18 mouse cellular contexts compared by ENCODE assay signal in genomic region chr5:66575148-66575547, GRCm38 (mm10). TPM values are rescaled to one million over a fixed set of nuclear protein-coding genes. Genes with fewer than 3 reads are reported as not detected.
A peak's percentile ranks its signal among the peaks of the same experiment; 100 is the strongest.
DNase-seq lines count a peak whose midpoint lies in the region; ATAC-seq and TF ChIP-seq lines count a peak whose summit lies in the region.
"Had no signal": no experiment of that assay in that cellular context is flagged by ENCODE, and none has a peak within 500 bp of the region (broad histone marks: within the 10 kb centered on the region; RNA-seq: fewer than 3 reads in every experiment).

No protein-coding gene starts in this region.

- no peak for TF ChIP-seq POLR2A in cerebellum, adult 2 months (IDR thresholded peaks at IDR 0.05; ENCODE audit: borderline replicate concordance, insufficient read depth, low read length)

- peaks cover 10% of the 10 kb centered on the region for H3K4me1 ChIP-seq in cerebellum, adult 2 months (ENCODE audit: control insufficient read depth, insufficient read depth, low read length)
- no peaks in the 10 kb centered on the region for H3K4me1 ChIP-seq in intestine, postnatal 0 days (replicated peaks; ENCODE audit: control insufficient read depth, insufficient read depth, low read length)
- peaks cover 3% of the 10 kb centered on the region; the same call in 1 of the 2 replicates for H3K4me1 ChIP-seq in intestine, embryonic 16.5 days (ENCODE audit: control insufficient read depth, insufficient read depth, low read length)
- peaks cover 2% of the 10 kb centered on the region; the same call in 1 of the 2 replicates for H3K4me1 ChIP-seq in stomach, postnatal 0 days (replicated peaks; ENCODE audit: control insufficient read depth, insufficient read depth)
- peaks cover 24% of the 10 kb centered on the region for H3K4me1 ChIP-seq in hindbrain, embryonic 12.5 days

- ATAC-seq in intestine, postnatal 0 days: no peak
- ATAC-seq in intestine, embryonic 16.5 days: no peak
- no peak for ATAC-seq in stomach, postnatal 0 days (ENCODE audit: low FRiP score, low TSS enrichment)
- no peak for ATAC-seq in hindbrain, embryonic 12.5 days (ENCODE audit: low FRiP score)
- ATAC-seq: inflammation-experienced regulatory T-cells, adult 6 months; midbrain, embryonic 13.5 days had no signal

- H3K27ac ChIP-seq in cerebellum, adult 2 months (ENCODE audit: insufficient read depth, low read length): no peak overlapping the region
- H3K27ac ChIP-seq in intestine, postnatal 0 days (ENCODE audit: low read depth, low read length): no peak overlapping the region
- H3K27ac ChIP-seq in intestine, embryonic 16.5 days (ENCODE audit: low read length): no peak overlapping the region
- H3K27ac ChIP-seq in stomach, postnatal 0 days (replicated peaks): no peak overlapping the region
- H3K27ac ChIP-seq in hindbrain, embryonic 12.5 days: no peak overlapping the region
- H3K27ac ChIP-seq: embryonic facial prominence, embryonic 10.5 days; midbrain, embryonic 13.5 days had no signal

- TF ChIP-seq CTCF in cerebellum, adult 2 months (IDR thresholded peaks at IDR 0.05; ENCODE audit: borderline replicate concordance, insufficient read depth, low read depth, low read length): no peak
- TF ChIP-seq CTCF in intestine, postnatal 0 days (IDR thresholded peaks at IDR 0.05; ENCODE audit: low read depth): 0 out of 2 replicates have a peak, but pooled peaks have one; percentile 13
- 0 out of 2 replicates have a peak, but pooled peaks have one; percentile 13 for TF ChIP-seq CTCF in stomach, postnatal 0 days (IDR thresholded peaks at IDR 0.05; ENCODE audit: low read depth)

- WGBS in cerebellum, adult 2 months: 30% methylated on average over 13 of the region's 13 CpGs
- 58% methylated on average over 13 of the region's 13 CpGs for WGBS in intestine, postnatal 0 days
- 68% methylated on average over 13 of the region's 13 CpGs for WGBS in intestine, embryonic 16.5 days
- WGBS in stomach, postnatal 0 days: 56% methylated on average over 13 of the region's 13 CpGs
- WGBS in hindbrain, embryonic 12.5 days: 80% methylated on average over 13 of the region's 13 CpGs

- no peaks in the 10 kb centered on the region for H3K27me3 ChIP-seq in cerebellum, adult 2 months (ENCODE audit: control insufficient read depth, insufficient read depth, low read length)
- H3K27me3 ChIP-seq in intestine, postnatal 0 days (replicated peaks; ENCODE audit: control insufficient read depth, insufficient read depth, low read length): no peaks in the 10 kb centered on the region
- no peaks in the 10 kb centered on the region for H3K27me3 ChIP-seq in intestine, embryonic 16.5 days (replicated peaks; ENCODE audit: control insufficient read depth, insufficient read depth, low read length)
- H3K27me3 ChIP-seq in stomach, postnatal 0 days (ENCODE audit: control insufficient read depth, insufficient read depth, low read length): no peaks in the 10 kb centered on the region
- H3K27me3 ChIP-seq in hindbrain, embryonic 12.5 days: no peaks in the 10 kb centered on the region
- H3K27me3 ChIP-seq: CH12.LX; midbrain, embryonic 13.5 days had no signal

- no peaks in the 10 kb centered on the region for H3K9me3 ChIP-seq in intestine, postnatal 0 days (ENCODE audit: control insufficient read depth)
- no peaks in the 10 kb centered on the region for H3K9me3 ChIP-seq in intestine, embryonic 16.5 days (ENCODE audit: control insufficient read depth, low read length)
- no peaks in the 10 kb centered on the region for H3K9me3 ChIP-seq in stomach, postnatal 0 days (ENCODE audit: control insufficient read depth, low read length)
- no peaks in the 10 kb centered on the region for H3K9me3 ChIP-seq in hindbrain, embryonic 12.5 days (replicated peaks)
- H3K9me3 ChIP-seq: embryonic facial prominence, embryonic 10.5 days; midbrain, embryonic 13.5 days had no signal

- no peaks in the 10 kb centered on the region for H3K36me3 ChIP-seq in intestine, postnatal 0 days (ENCODE audit: control insufficient read depth, insufficient read depth)
- H3K36me3 ChIP-seq in intestine, embryonic 16.5 days (ENCODE audit: control insufficient read depth, insufficient read depth, low read length): no peaks in the 10 kb centered on the region
- H3K36me3 ChIP-seq in stomach, postnatal 0 days (ENCODE audit: control insufficient read depth, insufficient read depth, low read length): no peaks in the 10 kb centered on the region
- H3K36me3 ChIP-seq in hindbrain, embryonic 12.5 days: no peaks in the 10 kb centered on the region
- H3K36me3 ChIP-seq: embryonic facial prominence, embryonic 10.5 days; midbrain, embryonic 13.5 days had no signal

- no peak overlapping the region for H3K4me3 ChIP-seq in cerebellum, adult 2 months (replicated peaks; ENCODE audit: insufficient read depth, low read depth, low read length)
- no peak overlapping the region for H3K4me3 ChIP-seq in intestine, postnatal 0 days (ENCODE audit: low read depth, low read length)
- no peak overlapping the region for H3K4me3 ChIP-seq in intestine, embryonic 16.5 days (ENCODE audit: low read length)
- H3K4me3 ChIP-seq in stomach, postnatal 0 days (ENCODE audit: low read depth, low read length): no peak overlapping the region
- H3K4me3 ChIP-seq in hindbrain, embryonic 12.5 days: no peak overlapping the region
- H3K4me3 ChIP-seq: embryonic facial prominence, embryonic 10.5 days; erythroblast, embryonic 14.5 days; midbrain, embryonic 13.5 days; myocyte had no signal

- H3K9ac ChIP-seq in intestine, postnatal 0 days (ENCODE audit: low read depth, low read length): no peak overlapping the region
- no peak overlapping the region for H3K9ac ChIP-seq in intestine, embryonic 16.5 days (ENCODE audit: low read depth, low read length)
- H3K9ac ChIP-seq in stomach, postnatal 0 days (ENCODE audit: low read length): no peak overlapping the region
- no peak overlapping the region for H3K9ac ChIP-seq in hindbrain, embryonic 12.5 days
- H3K9ac ChIP-seq: midbrain, embryonic 13.5 days had no signal

- H3K4me2 ChIP-seq in intestine, postnatal 0 days (replicated peaks; ENCODE audit: low read depth): no peak overlapping the region
- H3K4me2 ChIP-seq in intestine, embryonic 16.5 days (ENCODE audit: low read depth, low read length): no peak overlapping the region
- no peak overlapping the region for H3K4me2 ChIP-seq in stomach, postnatal 0 days (replicated peaks; ENCODE audit: low read depth)
- no peak overlapping the region for H3K4me2 ChIP-seq in hindbrain, embryonic 12.5 days (replicated peaks)
- H3K4me2 ChIP-seq: liver, embryonic 11.5 days; midbrain, embryonic 13.5 days had no signal

- DNase-seq in cerebellum, adult 2 months: peak; percentile 36 to 37
- DNase-seq in cerebellum, adult 9-10 months: no peak
- DNase-seq in left cerebral cortex, postnatal 4 days: peak; percentile 53
- DNase-seq in left cerebral cortex, adult 8-10 months (ENCODE audit: low spot score in 2 of 2): no peak
- DNase-seq in stomach, postnatal 0 days (ENCODE audit: low spot score): no peak
- DNase-seq: adrenal gland, postnatal 25 days; gastrocnemius, postnatal 36 days; thymus, postnatal 36 days had no signal

- intact Hi-C loops in left cerebral cortex, postnatal 4 days (cut with DNase I): no loop called here

- TF ChIP-seq EP300 in stomach, postnatal 0 days (optimal IDR thresholded peaks at IDR 0.05): no peak

RNA-seq across cellular contexts. Expression of gene Apbb2, which starts 43.4 kb away (rescaled TPM):
- 34.7 and 36.1 TPM in 2 replicates for polyA plus RNA-seq in cerebellum, adult 2 months (2012; rRNA removed)
- polyA plus RNA-seq in intestine, postnatal 0 days (2015; fragmentation: Nextera tagmentation; extraction: Ambion mirVana): 18.7 and 21.7 TPM in 2 replicates
- 31.2 and 32.8 TPM in 2 replicates for polyA plus RNA-seq in intestine, embryonic 16.5 days (2015; fragmentation: Nextera tagmentation; extraction: Ambion mirVana)
- total RNA-seq in left cerebral cortex, postnatal 4 days (2021): 100 to 1,000 TPM in 1 of 2 experiments, 10 to 100 TPM in 1; 96.4 to 104 TPM
- total RNA-seq in left cerebral cortex, adult 8-10 months (2022): 10 to 100 TPM; 59.4 to 65.7 (median 61.0) TPM
- polyA plus RNA-seq in stomach, postnatal 0 days (2015; fragmentation: Nextera tagmentation; extraction: Ambion mirVana): 16.8 and 18.3 TPM in 2 replicates
- polyA plus RNA-seq in hindbrain, embryonic 12.5 days (2016; fragmentation: Nextera tagmentation; extraction: Ambion mirVana): 82.4 and 99.6 TPM in 2 replicates

Comparison
In these comparisons a context has a peak if more than half of its experiments do, and no peak if none do; other contexts are left out.
1. DNase-seq: peak in cerebellum, adult 2 months (2 of 2) and left cerebral cortex, postnatal 4 days (single experiment); none in cerebellum, adult 9-10 months (single experiment), left cerebral cortex, adult 8-10 months (0 of 2) and stomach, postnatal 0 days (single experiment).